7 mouse cellular contexts compared by ENCODE assay signal in the genomic region with DNA sequence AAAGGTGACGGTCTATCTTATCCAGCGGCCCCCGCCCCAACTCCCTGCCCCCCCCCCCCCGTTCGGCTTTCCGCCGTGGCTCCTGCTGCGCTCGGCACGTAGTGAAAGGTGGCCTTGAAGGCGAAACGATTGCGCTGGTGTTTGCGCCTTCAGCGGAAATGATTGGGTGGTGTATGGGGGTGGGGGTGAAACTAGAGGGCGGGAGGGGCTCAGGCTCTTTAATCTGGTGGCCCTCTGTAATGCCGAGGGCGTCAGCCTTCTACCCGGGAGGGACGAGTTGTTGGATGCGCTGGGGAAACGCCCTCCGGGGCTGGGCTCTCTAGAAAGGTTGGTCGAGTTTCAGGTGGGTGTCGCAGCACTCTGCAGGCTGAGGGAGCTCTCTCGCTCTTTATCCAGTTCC. TPM values are rescaled to one million over a fixed set of nuclear protein-coding genes. Genes with fewer than 3 reads are reported as not detected.
DNase-seq lines count a peak whose midpoint lies in the region; ATAC-seq and TF ChIP-seq lines count a peak whose summit lies in the region.

No protein-coding gene starts in this region.

- TF ChIP-seq CTCF in small intestine, adult 2 months (IDR thresholded peaks at IDR 0.05; ENCODE audit: extremely low read depth, insufficient read length, insufficient replicate concordance, low read depth, low read length), result no peak; the same call in 1 of the 2 replicates

- ATAC-seq in hindbrain, embryonic 13.5 days (ENCODE audit: low FRiP score), result no peak

- peak overlapping the region; percentile 77 for H3K4me2 ChIP-seq in hindbrain, embryonic 13.5 days

- DNase-seq in Muller cell, postnatal 12 days (ENCODE audit: inconsistent ontology term), result peak; percentile 67
- peak; percentile 54 for DNase-seq in cerebellum, adult 8-10 months
- peak; percentile 52 for DNase-seq in forelimb bud, embryonic 11.5 days (ENCODE audit: low read depth, low spot score)
- DNase-seq in limb, embryonic 10.5 days (ENCODE audit: low spot score), result peak; percentile 75
- peak; percentile 56 for DNase-seq in mesoderm, embryonic 11.5 days (ENCODE audit: low read depth, low spot score)

- WGBS in hindbrain, embryonic 13.5 days, result under 1% methylated on average over 25 of the region's 26 CpGs
- 0% methylated on average over 25 of the region's 26 CpGs for WGBS in limb, embryonic 10.5 days
- WGBS in small intestine, adult 2 months, result under 1% methylated on average over 26 of the region's 26 CpGs

- peak overlapping the region; percentile 99 for H3K9ac ChIP-seq in hindbrain, embryonic 13.5 days

- H3K4me3 ChIP-seq in hindbrain, embryonic 13.5 days, result peak overlapping the region; percentile 87
- H3K4me3 ChIP-seq in limb, embryonic 10.5 days, result peak overlapping the region; percentile 93
- peak overlapping the region; percentile 90 for H3K4me3 ChIP-seq in small intestine, adult 2 months (ENCODE audit: low read depth, low read length)

- 0 out of 2 replicates have a peak, but pooled peaks have one; percentile 7 for TF ChIP-seq POLR2A in small intestine, adult 2 months (IDR thresholded peaks at IDR 0.05; ENCODE audit: low read depth, low read length)

- peak overlapping the region; percentile 100 for H3K27ac ChIP-seq in hindbrain, embryonic 13.5 days
- H3K27ac ChIP-seq in limb, embryonic 10.5 days, result peak overlapping the region; percentile 100
- H3K27ac ChIP-seq in small intestine, adult 2 months (ENCODE audit: insufficient read depth, low read depth, low read length), result peak overlapping the region; percentile 100

- H3K36me3 ChIP-seq in hindbrain, embryonic 13.5 days, result no peaks in the 10 kb centered on the region
- H3K36me3 ChIP-seq in limb, embryonic 10.5 days, result peaks cover 19% of the 10 kb centered on the region
- H3K36me3 ChIP-seq in small intestine, adult 2 months (ENCODE audit: control insufficient read depth, insufficient read depth, low read length), result no peaks in the 10 kb centered on the region

- no peaks in the 10 kb centered on the region for H3K27me3 ChIP-seq in hindbrain, embryonic 13.5 days
- H3K27me3 ChIP-seq in limb, embryonic 10.5 days (ENCODE audit: low read depth, poor library complexity, severe bottlenecking), result no peaks in the 10 kb centered on the region
- no peaks in the 10 kb centered on the region for H3K27me3 ChIP-seq in small intestine, adult 2 months (ENCODE audit: control insufficient read depth, insufficient read depth, low read length)

- H3K9me3 ChIP-seq in hindbrain, embryonic 13.5 days, result no peaks in the 10 kb centered on the region
- no peaks in the 10 kb centered on the region for H3K9me3 ChIP-seq in limb, embryonic 10.5 days (replicated peaks)

- peaks cover 50% of the 10 kb centered on the region for H3K4me1 ChIP-seq in hindbrain, embryonic 13.5 days (replicated peaks)
- peaks cover 60% of the 10 kb centered on the region for H3K4me1 ChIP-seq in limb, embryonic 10.5 days
- peaks cover 22% of the 10 kb centered on the region for H3K4me1 ChIP-seq in small intestine, adult 2 months (ENCODE audit: control insufficient read depth, insufficient read depth, insufficient read length, low read length)

RNA-seq across cellular contexts. Expression of a gene that starts 3.5 kb away (rescaled TPM):
- polyA plus RNA-seq in hindbrain, embryonic 13.5 days (2015; fragmentation: Nextera tagmentation; extraction: Ambion mirVana), result 149 and 172 TPM in 2 replicates
- polyA plus RNA-seq in limb, embryonic 10.5 days (2016; fragmentation: Nextera tagmentation; extraction: Ambion mirVana), result 240 and 246 TPM in 2 replicates
- polyA plus RNA-seq in small intestine, adult 2 months (2012; rRNA removed), result 2.4 and 4.7 TPM in 2 replicates

Comparison
In these comparisons a context has a peak if more than half of its experiments do, and no peak if none do; other contexts are left out.
1. RNA of a gene that starts 3.5 kb away (polyA plus RNA-seq): 240 to 246 TPM in limb, embryonic 10.5 days and 149 to 172 TPM in hindbrain, embryonic 13.5 days; 2.4 to 4.7 TPM in small intestine, adult 2 months; every median in the first group is over 10 times any median in the second.
2. Peak in every context shown above with its lines, with median percentiles within 50 percentile points of each other: DNase-seq, H3K27ac ChIP-seq and H3K4me3 ChIP-seq.